18 mouse cellular contexts compared by ENCODE assay signal in the genomic region with DNA sequence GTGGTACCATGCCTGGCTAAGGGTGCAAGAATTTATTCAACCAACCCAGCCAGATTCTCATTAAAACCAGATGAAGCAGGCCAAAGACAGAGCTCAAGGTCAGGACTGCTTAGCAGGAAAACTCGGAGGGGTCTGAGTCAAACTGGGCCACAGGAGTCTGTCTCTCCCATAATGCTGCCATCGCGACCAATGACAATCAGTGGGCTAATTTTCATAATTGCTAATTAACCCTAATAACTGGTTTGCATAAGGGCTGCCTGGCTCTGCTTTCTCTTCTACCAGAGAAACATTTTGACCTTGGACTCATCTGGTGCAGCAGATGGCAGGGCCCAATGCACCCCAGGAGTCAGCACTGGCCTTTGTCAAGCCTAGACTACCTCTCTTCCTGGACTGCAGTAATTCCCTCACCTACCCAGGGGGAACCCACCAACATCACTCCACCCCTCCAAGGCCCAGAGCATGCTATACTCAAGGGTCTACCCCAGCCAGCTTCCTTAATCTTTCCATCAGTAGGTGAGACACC.
DNase-seq lines count a peak whose midpoint lies in the region; ATAC-seq and TF ChIP-seq lines count a peak whose summit lies in the region.
"Had no signal": no experiment of that assay in that cellular context is flagged by ENCODE, and none has a peak within 500 bp of the region (broad histone marks: within the 10 kb centered on the region; RNA-seq: fewer than 3 reads in every experiment).

No protein-coding gene starts in this region.

- WGBS in forebrain, embryonic 10.5 days = 80% methylated on average over 3 of the region's 3 CpGs
- WGBS in forebrain, embryonic 12.5 days = 56% methylated on average over 3 of the region's 3 CpGs
- WGBS in kidney, postnatal 0 days = 83% methylated on average over 3 of the region's 3 CpGs
- WGBS in kidney, embryonic 15.5 days = 83% methylated on average over 3 of the region's 3 CpGs

- peaks cover 18% of the 10 kb centered on the region for H3K27me3 ChIP-seq in forebrain, embryonic 10.5 days (ENCODE audit: poor library complexity, severe bottlenecking)
- H3K27me3 ChIP-seq in forebrain, embryonic 12.5 days = peaks cover 7% of the 10 kb centered on the region; the same call in 1 of the 2 replicates
- H3K27me3 ChIP-seq in kidney, postnatal 0 days (ENCODE audit: insufficient read depth, low read length) = no peaks in the 10 kb centered on the region
- H3K27me3 ChIP-seq in kidney, embryonic 15.5 days = no peaks in the 10 kb centered on the region
- H3K27me3 ChIP-seq: neural tube, embryonic 15.5 days had no signal

- no peak overlapping the region for H3K4me2 ChIP-seq in forebrain, embryonic 12.5 days
- H3K4me2 ChIP-seq in kidney, postnatal 0 days (ENCODE audit: low read length) = no peak overlapping the region
- H3K4me2 ChIP-seq in kidney, embryonic 15.5 days = no peak overlapping the region
- H3K4me2 ChIP-seq: embryonic facial prominence, embryonic 15.5 days; forebrain, embryonic 13.5 days; heart, embryonic 15.5 days; limb, embryonic 12.5 days; neural tube, embryonic 15.5 days had no signal

- H3K9me3 ChIP-seq in forebrain, embryonic 10.5 days = no peaks in the 10 kb centered on the region; the same call in 1 of the 2 replicates
- H3K9me3 ChIP-seq in forebrain, embryonic 12.5 days = no peaks in the 10 kb centered on the region
- H3K9me3 ChIP-seq in kidney, postnatal 0 days (replicated peaks; ENCODE audit: low read length) = no peaks in the 10 kb centered on the region
- no peaks in the 10 kb centered on the region for H3K9me3 ChIP-seq in kidney, embryonic 15.5 days (replicated peaks)
- H3K9me3 ChIP-seq: embryonic facial prominence, embryonic 15.5 days; forebrain, embryonic 13.5 days; heart, embryonic 15.5 days; limb, embryonic 12.5 days; neural tube, embryonic 15.5 days had no signal

- H3K36me3 ChIP-seq in forebrain, embryonic 10.5 days (replicated peaks) = no peaks in the 10 kb centered on the region
- H3K36me3 ChIP-seq in forebrain, embryonic 12.5 days (replicated peaks) = no peaks in the 10 kb centered on the region
- H3K36me3 ChIP-seq in kidney, postnatal 0 days (ENCODE audit: insufficient read depth, low read length) = no peaks in the 10 kb centered on the region
- no peaks in the 10 kb centered on the region for H3K36me3 ChIP-seq in kidney, embryonic 15.5 days
- H3K36me3 ChIP-seq: embryonic facial prominence, embryonic 15.5 days; heart, embryonic 15.5 days; limb, embryonic 12.5 days; neural tube, embryonic 15.5 days had no signal

- no peak for TF ChIP-seq CTCF in kidney, postnatal 0 days (IDR thresholded peaks at IDR 0.05; ENCODE audit: low read depth)

- peaks cover 46% of the 10 kb centered on the region for H3K4me1 ChIP-seq in forebrain, embryonic 10.5 days
- H3K4me1 ChIP-seq in forebrain, embryonic 12.5 days = peaks cover 20% of the 10 kb centered on the region
- H3K4me1 ChIP-seq in kidney, postnatal 0 days (replicated peaks; ENCODE audit: insufficient read depth, low read length) = no peaks in the 10 kb centered on the region
- peaks cover 19% of the 10 kb centered on the region for H3K4me1 ChIP-seq in kidney, embryonic 15.5 days

- no peak overlapping the region for H3K4me3 ChIP-seq in forebrain, embryonic 10.5 days
- no peak overlapping the region for H3K4me3 ChIP-seq in forebrain, embryonic 12.5 days (replicated peaks)
- H3K4me3 ChIP-seq in kidney, postnatal 0 days (replicated peaks; ENCODE audit: low read depth, low read length) = no peak overlapping the region
- no peak overlapping the region for H3K4me3 ChIP-seq in kidney, embryonic 15.5 days (replicated peaks)
- H3K4me3 ChIP-seq: embryonic facial prominence, embryonic 15.5 days; forebrain, embryonic 13.5 days; heart, embryonic 15.5 days; limb, embryonic 12.5 days; neural tube, embryonic 15.5 days had no signal

- no peak overlapping the region for H3K9ac ChIP-seq in forebrain, embryonic 12.5 days
- H3K9ac ChIP-seq in kidney, postnatal 0 days (ENCODE audit: low read depth, low read length) = no peak overlapping the region
- no peak overlapping the region for H3K9ac ChIP-seq in kidney, embryonic 15.5 days
- H3K9ac ChIP-seq: embryonic facial prominence, embryonic 15.5 days; forebrain, embryonic 13.5 days; heart, embryonic 15.5 days; limb, embryonic 12.5 days; liver, embryonic 14.5 days; neural tube, embryonic 15.5 days had no signal

- no peak for DNase-seq in forebrain, embryonic 10.5 days (ENCODE audit: extremely low spot score, low spot score)
- no peak for DNase-seq in kidney, postnatal 0 days (ENCODE audit: low spot score)
- peak; percentile 24 for DNase-seq in cerebellum, adult 9-11 months
- peak; percentile 69 for DNase-seq in retina, embryonic 14.5 days (ENCODE audit: low spot score)
- DNase-seq in ovary, adult 18-20 months (ENCODE audit: low spot score) = no peak
- DNase-seq: adrenal gland, adult 2 months; layer of hippocampus, postnatal 36 days; right cerebral cortex, adult 18-20 months; thymus, adult 2 months had no signal

- ATAC-seq in forebrain, embryonic 12.5 days (ENCODE audit: low FRiP score) = no peak
- ATAC-seq in kidney, postnatal 0 days (replicated peaks; ENCODE audit: low FRiP score, low read depth) = no peak
- no peak for ATAC-seq in kidney, embryonic 15.5 days (replicated peaks; ENCODE audit: low FRiP score)
- ATAC-seq: forebrain, embryonic 13.5 days; lung, postnatal 0 days had no signal

- H3K27ac ChIP-seq in forebrain, embryonic 10.5 days = peak overlapping the region; percentile 9; the same call in 1 of the 2 replicates
- H3K27ac ChIP-seq in forebrain, embryonic 12.5 days = no peak overlapping the region
- 0 out of 2 replicates have a peak overlapping the region, but pooled peaks have one; percentile 3 for H3K27ac ChIP-seq in kidney, postnatal 0 days
- H3K27ac ChIP-seq in kidney, embryonic 15.5 days = no peak overlapping the region
- H3K27ac ChIP-seq: embryonic facial prominence, embryonic 15.5 days; forebrain, embryonic 13.5 days; heart, embryonic 15.5 days; limb, embryonic 12.5 days; liver, embryonic 14.5 days had no signal

Comparison
In these comparisons a context has a peak if more than half of its experiments do, and no peak if none do; other contexts are left out.
1. H3K27ac ChIP-seq: peak in forebrain, embryonic 10.5 days (single experiment) and kidney, postnatal 0 days (single experiment); none in forebrain, embryonic 12.5 days (single experiment) and kidney, embryonic 15.5 days (single experiment).
2. DNase-seq: peak in cerebellum, adult 9-11 months (single experiment) and retina, embryonic 14.5 days (single experiment); none in forebrain, embryonic 10.5 days (single experiment), kidney, postnatal 0 days (single experiment) and ovary, adult 18-20 months (single experiment).